Mouse (Mus musculus) heart, postnatal 10 days (tissue): Measurements from ENCODE around the gene Serinc3. TPM values are rescaled to one million over a fixed set of nuclear protein-coding genes. Genes with fewer than 3 reads are reported as not detected.
"Not testable (repeated sequence)": the region's sequence is repeated elsewhere in the genome, so short reads cannot be mapped to it uniquely, and the experiment has no call there.

Experiments used
- DNase-seq, 2 experiments: peaks; one replicate each; pipeline ENCODE4 v3.0.0; 2021
- intact Hi-C: fragments of 180-260 bp; cut with DNase I; formaldehyde crosslinking; loops from one replicate; pipeline ENCODE4 v1.15.1; 2025
- total RNA-seq, 2 experiments: library from RNA; stranded (reverse); gene quantifications; 2 replicates each; pipeline ENCODE4 v1.2.3; 2021

Serinc3 gene
- total RNA-seq, 2 experiments from 2014 or later, result 327 to 358 TPM

- intact Hi-C loops, result no loop called here
- no peak for DNase-seq
These were observed 19.0 kb upstream of the Serinc3 start for GRCm38 (mm10) chr2:163663930-163664329.

- intact Hi-C loops, result no loop called here
- DNase-seq, result no peak
These were observed 17.8 kb upstream of the Serinc3 start for GRCm38 (mm10) chr2:163662698-163663221.

DNA sequence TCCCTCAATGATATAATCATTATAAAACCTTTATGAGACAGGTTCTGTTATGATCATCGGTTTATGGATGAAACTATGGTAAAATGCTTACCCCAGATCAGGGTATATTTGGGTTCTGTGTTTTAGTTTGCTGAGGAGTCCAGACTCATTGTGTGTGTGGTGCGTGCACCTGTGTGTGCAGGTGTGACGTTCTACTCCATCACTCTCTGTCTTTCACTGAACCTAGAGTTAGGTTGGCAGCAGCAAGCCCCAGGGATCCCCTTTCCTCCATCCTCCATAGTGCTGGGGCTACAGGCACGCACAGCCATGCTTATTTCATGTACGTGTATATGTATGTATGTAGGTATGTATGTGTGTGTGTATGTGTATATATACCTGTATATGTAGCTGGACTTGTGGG, 17.1 kb upstream of the Serinc3 start:
- intact Hi-C loops, result no loop called here
- DNase-seq, result no peak

DNA sequence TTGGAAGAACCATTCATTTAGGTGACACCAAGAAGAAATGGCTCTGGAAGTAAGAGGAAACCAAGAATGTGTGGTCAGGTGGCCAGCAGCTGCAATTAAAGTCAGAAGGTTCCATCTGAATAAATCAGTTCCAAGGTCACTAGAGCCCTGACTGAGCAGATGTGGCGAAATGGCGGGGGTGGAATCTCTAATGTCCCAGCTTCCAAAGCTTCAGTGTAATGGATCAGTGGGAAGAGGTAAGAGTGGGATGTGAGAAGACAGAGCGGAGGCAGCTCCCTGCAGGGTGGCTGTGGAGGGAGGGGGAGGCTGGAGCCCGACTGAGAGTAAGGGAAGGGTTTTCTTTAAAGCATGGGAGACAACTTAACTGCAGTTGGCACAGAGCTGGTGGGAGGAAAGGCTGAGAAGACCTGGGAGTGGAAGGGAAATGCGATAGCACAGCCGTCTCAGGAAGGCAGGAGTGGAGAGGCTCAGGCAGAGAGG, 16.5 kb upstream of the Serinc3 start:
- intact Hi-C loops, result no loop called here
- DNase-seq, result no peak

DNA sequence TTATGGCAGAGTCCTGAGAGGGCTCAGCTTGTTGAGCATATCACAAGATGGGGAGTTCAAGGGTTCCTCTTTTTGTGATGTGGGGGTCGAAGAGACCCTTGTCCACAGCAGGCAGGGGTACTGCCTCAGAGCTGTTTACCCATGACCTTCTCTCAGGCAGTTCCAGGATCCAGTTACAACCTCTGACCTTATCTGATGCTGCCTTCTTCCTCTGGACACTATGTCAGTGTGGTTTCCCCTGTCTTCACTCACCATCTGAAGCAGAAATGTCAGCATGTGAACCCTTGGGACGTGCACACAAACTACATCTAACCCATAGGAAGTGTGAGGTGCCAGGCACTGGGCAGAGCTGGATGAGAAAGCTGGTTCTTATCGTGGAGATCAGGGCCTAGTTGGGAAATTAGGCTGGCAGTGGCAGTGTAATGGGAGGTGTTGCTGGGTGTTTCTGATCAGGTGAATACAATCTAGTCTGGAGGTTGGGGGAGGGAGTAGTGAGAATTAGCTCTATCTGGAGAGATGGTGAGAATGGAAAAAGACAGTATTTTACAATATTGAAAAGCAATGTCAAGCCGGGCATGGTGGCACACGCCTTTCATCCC, 15.3 kb upstream of the Serinc3 start:
- intact Hi-C loops, result no loop called here
- DNase-seq, result no peak

GRCm38 (mm10) chr2:163659431-163659830, 14.5 kb upstream of the Serinc3 start:
- DNase-seq, result no peak
- intact Hi-C loops, result loop anchor here (2.0 kb wide), 2 partner anchors 35 to 57 kb away; no protein-coding TSS in a partner anchor

- peak; percentile 52 to 58 for DNase-seq
- intact Hi-C loops, result loop anchor here (2.0 kb wide), 2 partner anchors 36 to 58 kb away; no protein-coding TSS in a partner anchor
These were observed 14.0 kb upstream of the Serinc3 start for GRCm38 (mm10) chr2:163658941-163659340.

DNA sequence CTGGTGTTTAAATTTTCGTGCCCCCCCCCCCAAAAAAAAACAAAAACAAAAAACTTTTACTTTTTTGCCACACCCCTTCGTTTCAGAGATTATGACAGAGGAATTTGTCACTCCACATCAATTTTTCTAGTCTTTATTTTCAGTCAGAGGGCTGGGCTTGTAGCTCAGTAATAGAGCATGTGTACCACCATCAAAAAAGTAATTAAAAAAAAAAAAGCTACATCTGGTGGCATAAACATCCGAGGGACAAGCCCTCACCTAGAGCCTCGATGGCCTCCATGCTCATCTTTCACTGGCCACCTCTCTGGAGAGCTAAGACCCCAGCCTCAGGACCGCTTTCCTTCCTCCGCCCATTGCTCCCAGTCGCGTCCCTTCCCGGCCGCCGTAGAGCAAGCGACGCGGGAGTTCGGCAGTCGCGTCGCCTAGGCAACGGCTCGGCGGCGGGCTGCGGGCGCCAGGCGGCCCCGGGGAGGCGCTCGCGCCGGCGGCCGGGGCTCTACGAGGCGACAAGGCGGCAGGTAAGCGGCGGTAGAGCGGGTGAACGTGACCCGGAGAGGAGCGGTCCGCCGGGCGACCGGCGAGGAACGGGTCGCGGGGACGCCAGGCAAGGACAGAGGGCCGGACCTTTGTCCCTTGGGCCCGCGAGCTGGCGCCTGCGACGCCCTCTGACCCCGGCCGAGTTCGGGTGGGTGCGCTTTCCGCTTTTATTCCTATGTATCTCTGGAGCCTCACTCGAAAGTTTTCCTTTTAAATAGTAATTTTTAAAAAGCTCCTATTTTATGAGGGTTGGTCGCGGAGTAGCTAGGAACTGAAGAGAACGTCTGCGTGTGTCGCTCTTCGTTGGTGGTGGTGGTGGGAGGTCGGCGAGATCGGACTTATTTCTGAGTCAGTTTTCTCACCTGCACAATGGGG, 13.3 kb upstream of the Serinc3 start, which contains the start of gene Pkig:
Pkig (plus strand) TSS at position 412 of the 912 bp plus-strand sequence.
- DNase-seq, result peak; percentile 91 to 92
- intact Hi-C loops, result loop anchor here (2.0 kb wide), 2 partner anchors 37 to 59 kb away; no protein-coding TSS in a partner anchor

- no peak for DNase-seq
- intact Hi-C loops, result no loop called here
These were observed 12.6 kb upstream of the Serinc3 start for GRCm38 (mm10) chr2:163657486-163657885.

DNA sequence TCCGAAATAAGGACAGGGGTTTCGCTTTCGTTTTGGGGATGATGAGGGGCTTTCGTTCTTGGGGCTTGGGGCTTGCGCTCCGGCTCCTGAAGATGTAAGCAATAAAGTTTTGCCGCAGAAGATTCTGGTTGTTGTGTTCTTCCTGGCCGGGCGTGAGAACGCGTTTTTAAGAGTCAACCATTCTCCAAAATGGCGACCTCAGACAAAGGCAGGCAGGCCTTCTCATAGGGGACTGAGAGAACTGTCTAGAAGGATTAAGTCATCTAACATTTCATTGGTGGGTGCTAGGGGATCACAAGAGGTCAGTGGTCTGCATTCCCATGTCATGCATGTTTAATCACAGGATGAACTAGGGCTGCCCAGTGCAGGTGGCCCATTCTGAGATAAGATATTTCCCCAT, 10.8 kb upstream of the Serinc3 start:
- DNase-seq, intact Hi-C loops: not testable (repeated sequence)

- intact Hi-C loops, result no loop called here
- no peak for DNase-seq
These were observed 1.6 kb upstream of the Serinc3 start for GRCm38 (mm10) chr2:163646461-163647080.

- intact Hi-C loops, result loop anchor here (2.0 kb wide), 1 partner anchor 73 kb away; no protein-coding TSS in a partner anchor
- DNase-seq, result no peak
These were observed 949 bp upstream of the Serinc3 start for GRCm38 (mm10) chr2:163645700-163646460.

GRCm38 (mm10) chr2:163644047-163644446, 884 bp downstream of the Serinc3 start:
- intact Hi-C loops, result loop anchor here (2.0 kb wide), 1 partner anchor 75 kb away; no protein-coding TSS in a partner anchor

DNA sequence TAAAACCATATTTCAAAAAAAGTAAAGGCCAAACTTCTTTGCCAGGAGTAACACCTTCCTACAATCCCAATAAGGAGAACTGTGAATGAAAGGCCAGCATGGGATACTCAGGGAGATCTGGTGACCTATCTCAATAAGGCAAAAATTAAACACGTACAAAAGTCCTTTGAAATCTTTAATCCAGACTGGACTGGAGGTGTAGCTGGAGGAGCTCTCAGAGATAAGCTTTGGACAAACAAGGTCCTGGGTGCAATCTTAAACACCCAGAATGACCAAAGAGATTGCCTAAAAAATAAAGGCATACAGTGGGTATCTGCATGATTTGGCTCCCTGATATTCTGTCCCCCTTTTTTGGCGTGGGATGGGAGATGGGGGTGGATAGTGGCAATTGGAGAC, 1.4 kb downstream of the Serinc3 start:
- no peak for DNase-seq
- intact Hi-C loops, result no loop called here

More at GRCm38 (mm10) chr2:163644047-163644446, 884 bp downstream of the Serinc3 start:
- no peak for DNase-seq

GRCm38 (mm10) chr2:163642685-163643575, 2.0 kb downstream of the Serinc3 start:
- peak; percentile 53 to 54 for DNase-seq
- intact Hi-C loops, result no loop called here

DNA sequence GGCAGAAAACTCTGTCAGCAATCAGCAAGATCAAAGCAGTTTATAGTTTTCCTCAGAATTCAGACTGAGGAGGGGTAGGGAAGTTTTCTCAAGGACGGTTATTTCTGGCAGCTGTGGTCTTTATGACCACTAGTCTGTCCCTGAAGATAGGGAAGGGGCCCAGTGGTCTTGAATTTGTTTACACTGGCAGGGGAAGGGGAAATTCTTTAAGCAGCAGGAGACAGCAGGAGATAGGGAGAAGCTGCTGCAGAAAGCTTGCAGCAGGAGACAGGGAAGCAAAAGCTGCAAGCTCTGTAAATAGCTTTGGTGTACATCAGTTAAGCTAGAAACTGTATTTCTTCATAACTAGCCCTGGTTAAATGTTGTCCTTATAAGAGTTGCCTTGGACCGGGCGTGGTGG, 3.2 kb downstream of the Serinc3 start:
- no peak for DNase-seq
- intact Hi-C loops, result no loop called here

GRCm38 (mm10) chr2:163640493-163640892, 4.4 kb downstream of the Serinc3 start:
- intact Hi-C loops, result no loop called here
- no peak for DNase-seq

- DNase-seq, result no peak
These were observed 7.2 kb downstream of the Serinc3 start for GRCm38 (mm10) chr2:163637655-163638266.

More at GRCm38 (mm10) chr2:163637655-163638266, 7.2 kb downstream of the Serinc3 start:
- intact Hi-C loops, result no loop called here
